Mouse (Mus musculus): ENCODE data around the gene Aurkaip1. TPM values are rescaled to one million over a fixed set of nuclear protein-coding genes. Genes with fewer than 3 reads are reported as not detected.

Aurkaip1 gene
- total RNA-seq, 2 experiments from 2014 or later, result 81.6 to 82.6 TPM

Small RNAs within 50 kb of the gene (microRNA-seq; reads per million reads assigned to microRNA genes)
- not detected for gene Gm27743

Other genes with a start within 250 kb of the Aurkaip1 start
- 10 to 100 TPM; 44.1 to 45.2 TPM for gene Slc35e2, start 229.9 kb upstream of the Aurkaip1 start, total RNA-seq (2021)
- 10 to 100 TPM; 42.0 to 51.4 TPM for gene Cdk11b, start 206.4 kb upstream of the Aurkaip1 start, total RNA-seq (2021)
- not detected for gene Gm10563, start 185.9 kb upstream of the Aurkaip1 start, total RNA-seq (2021)
- gene Mmp23, start 177.9 kb upstream of the Aurkaip1 start, total RNA-seq (2021), result 1 to 10 TPM; 2.1 to 2.2 TPM
- 100 to 1,000 TPM in 1 of 2 experiments, 10 to 100 TPM in 1; 98.4 to 100 TPM for gene Mib2, start 162.1 kb upstream of the Aurkaip1 start, total RNA-seq (2021)
- gene Fndc10, start 136.9 kb upstream of the Aurkaip1 start, total RNA-seq (2021), result 10 to 100 TPM; 20.2 to 22.2 TPM
- 10 to 100 TPM; 82.3 to 85.4 TPM for gene Ssu72, start 126.5 kb upstream of the Aurkaip1 start, total RNA-seq (2021)
- gene Tmem240, start 96.5 kb upstream of the Aurkaip1 start, total RNA-seq (2021), result 10 to 100 TPM; 63.6 to 68.8 TPM
- gene Atad3a, start 70.2 kb upstream of the Aurkaip1 start, total RNA-seq (2021), result 10 to 100 TPM; 56.0 to 57.9 TPM
- 10 to 100 TPM; 14.6 to 19.3 TPM for gene Vwa1, start 56.6 kb upstream of the Aurkaip1 start, total RNA-seq (2021)
- 1 to 10 TPM; 3.0 to 5.4 TPM for gene Tmem88b, start 45.4 kb upstream of the Aurkaip1 start, total RNA-seq (2021)
- gene Ankrd65, start 40.8 kb upstream of the Aurkaip1 start, total RNA-seq (2021), result not detected
- gene Mrpl20, start 28.4 kb upstream of the Aurkaip1 start, total RNA-seq (2021), result 100 to 1,000 TPM; 103 to 111 TPM
- 10 to 100 TPM; 68.7 to 71.2 TPM for gene Ccnl2, start 18.8 kb upstream of the Aurkaip1 start, total RNA-seq (2021)
- 10 to 100 TPM; 10.6 to 14.1 TPM for gene Mxra8, start 8.4 kb downstream of the Aurkaip1 start, total RNA-seq (2021)
- gene Dvl1, start 16.1 kb downstream of the Aurkaip1 start, total RNA-seq (2021), result 10 to 100 TPM; 70.6 to 74.2 TPM
- gene Tas1r3, start 32.1 kb downstream of the Aurkaip1 start, total RNA-seq (2021), result under 1 TPM; 0.13 to 0.22 TPM
- gene Cptp, start 38.2 kb downstream of the Aurkaip1 start, total RNA-seq (2021), result 10 to 100 TPM; 29.6 to 30.8 TPM
- 10 to 100 TPM; 38.3 to 39.8 TPM for gene Ints11, start 38.3 kb downstream of the Aurkaip1 start, total RNA-seq (2021)
- gene Pusl1, start 60.5 kb downstream of the Aurkaip1 start, total RNA-seq (2021), result 10 to 100 TPM; 66.0 to 71.2 TPM
- 100 to 1,000 TPM; 144 to 146 TPM for gene Acap3, start 60.5 kb downstream of the Aurkaip1 start, total RNA-seq (2021)
- 10 to 100 TPM; 84.9 to 93.8 TPM for gene Ube2j2, start 112.6 kb downstream of the Aurkaip1 start, total RNA-seq (2021)
- 10 to 100 TPM; 19.2 to 20.9 TPM for gene C1qtnf12, start 131.0 kb downstream of the Aurkaip1 start, total RNA-seq (2021)
- gene B3galt6, start 161.4 kb downstream of the Aurkaip1 start, total RNA-seq (2021), result 10 to 100 TPM; 11.4 to 11.8 TPM
- gene Sdf4, start 161.6 kb downstream of the Aurkaip1 start, total RNA-seq (2021), result 100 to 1,000 TPM; 136 to 139 TPM
- gene Tnfrsf4, start 182.6 kb downstream of the Aurkaip1 start, total RNA-seq (2021), result 1 to 10 TPM in 1 of 2 experiments, under 1 TPM in 1; 0.32 to 1.4 TPM
- not detected for gene Tnfrsf18, start 194.9 kb downstream of the Aurkaip1 start, total RNA-seq (2021)
- not detected for gene Ttll10, start 228.1 kb downstream of the Aurkaip1 start, total RNA-seq (2021)